Mouse (Mus musculus) spleen, postnatal 14 days (tissue): Measurements from ENCODE around the gene Trappc2l.
"Not testable (repeated sequence)": the region's sequence is repeated elsewhere in the genome, so short reads cannot be mapped to it uniquely, and the experiment has no call there.

Experiments
- DNase-seq, 2 experiments: peaks; one replicate each; pipeline ENCODE4 v3.0.0; 2021 to 2022; ENCODE audit warnings: low spot score in 2 of 2

Trappc2l gene

DNA sequence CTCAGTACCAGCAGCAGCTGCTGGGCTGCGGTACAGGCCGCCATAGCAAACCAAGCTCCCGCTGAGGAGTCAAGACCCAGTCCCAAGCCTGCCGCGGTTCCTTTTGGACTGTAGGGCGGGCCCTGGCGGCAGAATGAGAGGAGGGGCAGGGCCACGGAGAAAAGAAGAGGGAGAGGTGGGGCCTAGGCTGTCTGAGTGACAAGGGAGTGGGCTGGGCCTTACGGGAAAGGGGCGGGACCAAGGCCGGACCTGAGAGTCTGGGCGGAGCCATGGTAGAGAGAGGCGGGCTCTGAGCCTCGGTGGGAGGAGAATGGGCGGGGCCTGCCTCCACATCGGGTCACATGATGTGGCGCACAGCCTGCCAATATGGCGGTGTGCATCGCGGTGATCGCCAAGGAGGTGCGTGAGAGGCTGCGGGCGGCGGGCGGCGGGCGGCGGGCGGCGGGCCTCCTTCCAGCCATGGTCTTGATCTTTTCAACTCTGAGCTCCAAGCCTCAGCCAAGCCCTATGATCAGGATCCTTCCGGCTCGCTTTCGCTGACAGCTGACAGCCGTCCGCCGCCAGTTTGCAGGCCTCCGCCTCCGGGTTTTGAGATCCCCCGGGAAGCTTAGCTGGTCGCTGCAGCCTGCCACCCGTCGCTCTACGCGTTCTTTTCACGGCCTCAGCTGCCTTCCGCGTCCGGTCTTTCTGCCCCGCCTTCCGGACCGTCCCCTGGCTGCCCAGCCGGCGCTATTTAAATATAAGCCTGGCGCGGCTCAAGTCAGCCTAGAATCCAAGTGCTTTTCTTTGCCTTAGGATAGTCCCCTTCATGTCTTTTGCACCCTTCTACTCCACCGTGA is at the start of gene Trappc2l, which contains the start of gene Galns:
Trappc2l (plus strand) TSS at position 346 of the 839 bp plus-strand sequence.
Galns (minus strand) TSS at position 169 of the 839 bp plus-strand sequence.
- DNase-seq: peak; percentile 92 to 93

GRCm38 (mm10) chr8:122564363-122565352 is 46.8 kb upstream of the Trappc2l start:
- no peak for DNase-seq

- no peak for DNase-seq
Observed at GRCm38 (mm10) chr8:122566766-122567165, 44.7 kb upstream of the Trappc2l start.

- peak; percentile 93 for DNase-seq
Observed at GRCm38 (mm10) chr8:122567361-122568108, 43.9 kb upstream of the Trappc2l start, which contains the start of gene Cdt1. TSS of gene Cdt1 (plus strand) at chr8:122568015.

DNA sequence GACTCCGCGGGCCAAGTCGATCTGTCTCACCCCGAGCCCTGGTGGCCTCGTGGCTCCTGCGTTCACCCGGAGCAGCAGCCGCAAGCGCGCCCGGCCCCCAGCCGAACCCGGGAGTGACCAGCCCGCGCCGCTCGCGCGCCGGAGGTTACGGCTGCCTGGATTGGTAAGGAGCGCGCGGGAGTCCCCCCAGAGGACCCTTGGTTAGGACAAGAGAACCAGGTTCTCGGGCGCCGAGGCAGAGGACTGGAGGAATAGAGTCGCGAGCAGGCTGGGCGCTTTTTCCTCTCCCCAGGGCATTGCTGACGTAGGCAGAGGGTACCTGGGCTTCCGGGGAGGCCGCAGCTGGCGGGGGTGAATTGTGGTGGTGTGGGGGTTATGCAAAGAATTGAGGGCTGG is 43.3 kb upstream of the Trappc2l start:
- peak; percentile 62 to 74 for DNase-seq

GRCm38 (mm10) chr8:122568881-122569309 is 42.5 kb upstream of the Trappc2l start:
- peak in 1 of 2 experiments; percentile 28 for DNase-seq

DNA sequence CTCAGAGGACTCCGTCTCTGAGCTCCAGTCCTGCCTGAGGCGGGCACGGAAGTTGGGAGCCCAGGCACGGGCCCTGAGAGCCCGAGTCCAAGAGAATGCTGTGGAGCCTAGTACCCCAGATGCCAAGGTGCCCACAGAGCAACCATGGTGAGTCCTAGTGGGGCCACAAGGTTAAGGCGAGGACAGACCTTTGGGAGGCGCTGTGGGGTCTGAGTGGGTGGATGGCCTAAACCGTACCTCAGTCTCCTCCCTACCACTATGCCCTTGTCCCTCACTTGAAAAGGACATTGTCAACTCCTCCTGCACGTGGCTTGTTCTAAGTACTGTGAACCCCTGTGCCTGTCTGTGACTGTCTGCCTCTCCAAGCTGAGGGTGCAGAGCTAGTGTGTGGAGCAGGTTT is 42.1 kb upstream of the Trappc2l start:
- DNase-seq: no peak

GRCm38 (mm10) chr8:122569996-122570395 is 41.4 kb upstream of the Trappc2l start:
- no peak for DNase-seq

DNA sequence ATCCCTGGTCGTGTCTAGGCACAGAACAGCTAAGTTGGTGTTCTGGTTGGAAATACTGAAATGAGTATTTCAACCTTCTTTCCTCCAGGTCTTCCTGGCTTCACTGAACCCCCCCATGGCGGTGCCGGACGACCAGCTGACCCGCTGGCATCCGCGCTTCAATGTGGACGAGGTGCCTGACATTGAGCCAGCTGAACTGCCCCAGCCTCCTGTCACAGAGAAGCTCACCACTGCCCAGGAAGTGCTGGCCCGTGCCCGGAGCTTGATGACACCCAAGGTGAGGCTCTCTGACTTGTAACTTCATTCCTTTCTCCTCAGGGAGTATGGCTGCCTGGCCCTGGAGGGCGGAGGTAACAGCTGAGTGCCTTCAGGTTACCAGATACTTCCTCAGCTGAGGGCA is 40.3 kb upstream of the Trappc2l start:
- DNase-seq: no peak

GRCm38 (mm10) chr8:122571750-122572267 is 39.6 kb upstream of the Trappc2l start:
- no peak for DNase-seq

GRCm38 (mm10) chr8:122572751-122573150 is 38.7 kb upstream of the Trappc2l start:
- DNase-seq: no peak

DNA sequence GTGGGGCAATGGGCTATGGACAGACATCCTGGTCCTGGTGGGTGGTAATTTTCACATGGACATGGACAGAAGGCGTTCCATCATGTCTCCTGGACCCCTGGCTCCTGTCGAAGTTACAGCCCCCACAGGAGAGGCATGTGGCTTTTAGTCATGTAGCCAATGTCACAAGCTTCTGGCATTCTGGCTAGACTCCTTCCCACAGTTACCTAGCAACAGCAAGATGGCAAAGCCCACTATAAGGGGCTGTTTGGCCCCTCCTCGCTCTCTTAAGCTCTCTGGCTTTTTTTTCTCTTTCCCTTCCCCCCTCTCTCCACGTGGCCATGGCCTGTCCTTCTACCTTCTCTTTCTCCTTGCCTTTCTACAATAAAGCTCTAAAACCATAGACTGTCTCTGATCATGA is 38.3 kb upstream of the Trappc2l start:
- DNase-seq: not testable (repeated sequence)

DNA sequence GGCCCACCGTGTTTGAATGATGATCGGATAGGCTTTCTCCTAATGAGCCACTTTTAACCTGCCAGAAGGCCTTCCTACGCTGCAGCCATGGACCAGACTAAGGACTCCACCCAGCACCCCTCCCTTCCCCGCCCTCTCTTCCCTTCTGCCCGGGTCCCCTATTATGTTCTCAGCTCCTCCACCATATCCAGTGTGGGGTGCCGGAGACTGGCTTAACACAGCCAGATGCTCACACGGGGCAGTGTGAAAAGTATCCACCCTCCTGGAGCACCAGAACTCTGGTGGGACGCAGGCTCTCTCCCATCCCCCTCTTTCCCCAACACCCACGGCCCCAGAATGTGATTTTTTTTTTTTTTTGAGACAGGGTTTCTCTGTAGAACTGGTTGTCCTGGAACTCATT is 37.9 kb upstream of the Trappc2l start:
- DNase-seq: no peak

DNA sequence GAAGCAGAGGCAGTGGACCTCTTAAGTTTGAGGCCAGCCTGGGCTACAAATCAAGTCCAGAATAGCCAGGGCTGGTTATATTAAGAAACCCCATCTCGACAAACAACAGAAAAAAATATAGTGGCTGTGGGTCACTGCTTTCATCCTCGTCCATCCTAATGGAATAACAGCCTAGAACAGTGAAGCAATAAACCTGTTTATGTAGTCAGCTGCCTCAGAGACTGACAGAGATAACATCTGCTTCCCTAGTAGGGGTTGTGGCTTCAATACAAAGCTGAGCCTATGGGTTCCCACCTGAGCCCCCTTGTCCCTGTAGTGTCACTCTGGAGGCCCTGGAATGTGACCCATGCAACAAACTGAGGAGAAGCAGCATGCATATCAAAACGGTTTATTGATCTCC is 37.2 kb upstream of the Trappc2l start:
- DNase-seq: no peak

DNA sequence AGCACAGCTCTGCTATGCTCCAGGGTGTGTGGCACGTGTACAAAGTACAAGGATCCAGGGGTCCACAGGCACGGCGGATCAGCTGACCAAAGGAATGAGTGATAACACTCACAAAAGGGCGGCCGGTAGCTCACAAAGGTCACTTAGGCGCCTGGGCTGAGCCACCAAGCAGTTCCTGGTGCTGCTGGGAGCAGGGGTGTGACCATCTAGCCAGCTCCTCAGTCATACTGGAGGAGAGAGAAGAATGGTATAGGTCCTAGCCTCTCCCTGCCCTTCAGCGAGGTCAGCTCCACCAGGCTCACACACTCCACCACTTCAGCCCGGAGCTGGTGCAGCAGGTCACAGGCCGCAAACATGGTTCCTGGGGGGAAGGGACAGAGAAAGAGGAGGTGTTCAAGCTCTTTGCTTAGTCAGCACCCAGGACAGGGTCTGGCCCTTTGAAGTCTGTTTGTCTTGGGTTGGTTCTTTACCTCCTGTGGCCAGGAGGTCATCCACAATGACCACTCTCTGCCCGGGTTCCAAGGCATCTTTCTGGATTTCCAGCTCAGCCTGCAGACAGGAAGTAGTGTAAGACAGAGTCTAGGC is 36.7 kb upstream of the Trappc2l start:
- DNase-seq: no peak

- no peak for DNase-seq
Observed at GRCm38 (mm10) chr8:122575286-122575685, 36.2 kb upstream of the Trappc2l start.

DNA sequence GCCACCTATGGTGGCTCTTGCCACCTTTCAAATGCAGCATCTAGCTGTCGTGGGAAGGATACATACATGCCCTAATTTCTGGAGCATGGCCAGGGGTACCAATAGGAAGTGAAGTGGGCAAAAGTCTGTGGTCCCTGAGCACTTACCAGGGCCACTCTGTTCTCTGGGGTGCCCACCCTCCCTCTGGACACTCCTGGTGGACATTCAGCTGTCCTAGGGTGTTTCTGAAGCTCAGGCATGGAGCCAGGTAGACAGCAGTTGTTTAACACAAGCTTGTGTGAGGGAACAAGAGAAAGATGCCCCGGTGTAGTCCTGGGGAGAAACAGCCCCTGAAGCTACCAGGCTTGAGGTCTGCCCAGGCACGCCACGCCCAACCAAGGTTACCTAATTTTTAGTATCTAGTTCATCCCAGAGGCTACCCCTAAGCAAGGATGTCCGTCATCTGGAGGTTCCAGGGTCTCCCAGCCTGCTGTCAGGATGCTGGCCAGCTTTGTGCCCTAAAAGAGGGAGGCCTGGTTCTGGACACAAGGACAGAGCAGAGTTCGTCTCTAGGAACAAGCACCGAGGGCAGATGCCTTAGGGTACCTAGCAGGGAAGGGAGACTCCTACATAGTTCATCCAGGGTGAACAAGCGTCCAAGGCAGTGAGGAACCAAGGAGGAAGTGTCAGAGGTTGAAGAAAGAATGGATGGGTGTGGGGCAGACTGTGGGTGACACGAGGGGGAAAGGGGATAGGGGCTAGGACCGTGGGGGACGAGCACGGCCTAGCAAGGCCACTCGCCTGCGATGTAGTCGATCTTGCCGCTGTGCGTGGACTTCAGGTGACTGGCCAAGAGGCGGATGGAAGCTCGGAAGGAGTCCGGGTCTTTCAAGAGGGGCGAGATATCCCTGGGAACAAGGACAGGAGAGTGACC is 35.4 kb upstream of the Trappc2l start:
- no peak for DNase-seq

DNA sequence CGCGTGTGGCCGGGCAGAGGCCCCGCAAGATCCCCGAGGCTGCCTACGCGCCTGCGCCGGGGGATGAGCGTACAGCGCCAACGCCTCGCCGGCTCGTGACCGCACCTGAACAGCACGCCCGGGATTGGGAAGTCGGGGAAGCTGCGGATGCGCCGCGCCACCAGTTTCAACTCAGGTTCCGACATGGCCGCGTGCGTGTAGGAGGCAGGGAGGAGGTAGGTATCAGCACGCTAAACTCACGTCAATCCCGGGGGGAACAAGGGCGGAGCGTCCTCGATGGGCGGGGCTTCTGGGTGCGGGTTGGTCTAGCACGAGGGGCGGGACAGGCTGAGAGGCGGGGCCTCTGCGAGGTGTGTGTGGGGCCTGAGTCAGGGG is 34.8 kb upstream of the Trappc2l start, which contains the start of gene Aprt:
Aprt (minus strand) TSS at position 262 of the 375 bp plus-strand sequence.
- DNase-seq: peak; percentile 91

DNA sequence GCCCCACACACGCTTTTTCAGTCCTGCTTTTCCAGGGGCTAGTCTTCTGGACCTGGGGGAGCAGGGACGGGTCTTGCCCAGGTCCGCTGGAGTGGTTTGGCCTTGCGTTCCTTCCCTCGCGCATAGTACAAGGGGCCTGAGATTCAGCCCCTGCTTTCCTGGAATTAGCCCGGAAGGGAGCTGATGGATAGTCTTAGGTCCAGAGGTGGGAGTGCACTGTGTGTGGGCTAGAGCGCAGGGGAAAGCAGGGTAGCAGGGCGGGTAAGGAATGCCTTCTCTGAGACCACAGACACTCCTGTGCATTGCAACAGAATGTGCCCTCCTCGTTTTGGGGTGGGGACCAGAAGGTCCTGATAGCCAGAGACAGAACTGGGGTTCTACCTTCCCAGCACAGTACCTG is 34.3 kb upstream of the Trappc2l start:
- no peak for DNase-seq

- DNase-seq: no peak
Observed at GRCm38 (mm10) chr8:122579196-122579595, 32.2 kb upstream of the Trappc2l start.
